Mouse (Mus musculus) forebrain, embryonic 16.5 days (tissue): Measurements from ENCODE around the gene Atf7ip. TPM values are rescaled to one million over a fixed set of nuclear protein-coding genes. Genes with fewer than 3 reads are reported as not detected.

Experiments used
- ATAC-seq: fragments of 200-750 bp; cut with Nextera tagmentation; 2 replicates; pipeline ENCODE4 v1.8.0; 2017; ENCODE audit warnings: mild to moderate bottlenecking, moderate library complexity
- H3K27ac ChIP-seq: fragments of 300-500 bp; sonication (generic); 2 replicates; pipeline ENCODE4 v1.5.1; 2014; ENCODE audit warnings: low read length, control low read depth
- H3K27me3 ChIP-seq: fragments of 300-500 bp; sonication (generic); replicated peaks from 2 replicates; pipeline ENCODE4 v1.6.1; 2014; ENCODE audit warnings: low read length; ENCODE audit not compliant: control insufficient read depth, insufficient read depth
- H3K36me3 ChIP-seq: fragments of 300-500 bp; sonication (generic); 2 replicates; pipeline ENCODE4 v1.6.1; 2014; ENCODE audit not compliant: control insufficient read depth, insufficient read depth
- H3K4me1 ChIP-seq: fragments of 300-500 bp; sonication (generic); replicated peaks from 2 replicates; pipeline ENCODE4 v1.6.1; 2014; ENCODE audit warnings: low read length; ENCODE audit not compliant: control insufficient read depth, insufficient read depth
- H3K4me2 ChIP-seq: fragments of 300-500 bp; sonication (generic); 2 replicates; pipeline ENCODE4 v1.6.1; 2014; ENCODE audit warnings: mild to moderate bottlenecking, low read length, control low read depth
- H3K4me3 ChIP-seq: fragments of 300-500 bp; sonication (generic); replicated peaks from 2 replicates; pipeline ENCODE4 v1.5.1; 2014; ENCODE audit warnings: mild to moderate bottlenecking, low read length, control low read depth
- H3K9ac ChIP-seq: fragments of 300-500 bp; sonication (generic); replicated peaks from 2 replicates; pipeline ENCODE4 v1.6.1; 2014; ENCODE audit warnings: low read depth, low read length, control low read depth
- H3K9me3 ChIP-seq: fragments of 300-500 bp; sonication (generic); 2 replicates; pipeline ENCODE4 v1.6.1; 2016; ENCODE audit warnings: low read length; ENCODE audit not compliant: control insufficient read depth
- WGBS: fragments of 180-500 bp; shearing (Covaris S2); extraction: QIAGEN DNeasy Blood & Tissue Kit; methylation state at CpG from one replicate; pipeline ENCODE4 v1.1.7; 2014; 5-methylcytosine and 5-hydroxymethylcytosine counted together
- polyA plus RNA-seq: library from polyadenylated mRNA; unstranded; fragments of >200 nt; fragmentation: Nextera tagmentation; extraction: Ambion mirVana; gene quantifications from 2 replicates; pipeline ENCODE4 v1.2.1, GENCODE M21; 2015

Gene Atf7ip
- polyA plus RNA-seq, 1 experiment from 2014 or later, result 49.2 TPM

DNA sequence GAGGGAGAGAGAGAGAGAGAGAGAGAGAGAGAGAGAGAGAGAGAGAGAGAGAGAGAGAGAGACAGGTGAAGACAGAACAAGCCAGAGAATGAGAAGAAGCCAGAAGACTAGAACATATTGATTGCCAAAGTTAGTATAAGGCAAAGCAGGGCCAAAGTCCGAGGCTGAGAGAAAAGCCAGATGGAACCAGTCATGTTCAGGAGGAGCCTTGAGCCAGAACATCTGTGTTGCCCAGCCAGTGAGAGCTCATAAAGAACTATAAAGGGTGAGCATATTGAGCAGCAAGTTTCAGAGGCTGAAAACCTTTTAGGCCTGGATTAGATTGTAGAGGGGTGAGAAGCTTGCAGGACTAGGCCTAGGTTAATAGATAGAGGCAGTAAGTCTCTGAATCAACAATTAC, 28.1 kb upstream of the Atf7ip start:
- WGBS, result 74% methylated on average over 1 of the region's 1 CpGs
- no peak overlapping the region for H3K4me2 ChIP-seq
- no peak overlapping the region for H3K27ac ChIP-seq
- peaks cover 3% of the 10 kb centered on the region; the same call in 1 of the 2 replicates for H3K9me3 ChIP-seq
- no peaks in the 10 kb centered on the region for H3K36me3 ChIP-seq
- H3K27me3 ChIP-seq, result no peaks in the 10 kb centered on the region
- no peak for ATAC-seq
- no peak overlapping the region for H3K9ac ChIP-seq
- H3K4me1 ChIP-seq, result peaks cover 6% of the 10 kb centered on the region; the same call in 1 of the 2 replicates
- H3K4me3 ChIP-seq, result no peak overlapping the region

- Histone ChIP-seq H3K9ac (no peak overlapping the region), H3K27me3 (no peaks in the 10 kb centered on the region), H3K4me3 (no peak overlapping the region), H3K27ac (no peak overlapping the region), H3K36me3 (no peaks in the 10 kb centered on the region), H3K9me3 (peaks cover 3% of the 10 kb centered on the region; the same call in 1 of the 2 replicates), H3K4me2 (no peak overlapping the region), H3K4me1 (no peaks in the 10 kb centered on the region)
- WGBS, result 84% methylated on average over 2 of the region's 2 CpGs
- no peak for ATAC-seq
Observed at GRCm38 (mm10) chr6:136483531-136483930, 22.4 kb upstream of the Atf7ip start.

DNA sequence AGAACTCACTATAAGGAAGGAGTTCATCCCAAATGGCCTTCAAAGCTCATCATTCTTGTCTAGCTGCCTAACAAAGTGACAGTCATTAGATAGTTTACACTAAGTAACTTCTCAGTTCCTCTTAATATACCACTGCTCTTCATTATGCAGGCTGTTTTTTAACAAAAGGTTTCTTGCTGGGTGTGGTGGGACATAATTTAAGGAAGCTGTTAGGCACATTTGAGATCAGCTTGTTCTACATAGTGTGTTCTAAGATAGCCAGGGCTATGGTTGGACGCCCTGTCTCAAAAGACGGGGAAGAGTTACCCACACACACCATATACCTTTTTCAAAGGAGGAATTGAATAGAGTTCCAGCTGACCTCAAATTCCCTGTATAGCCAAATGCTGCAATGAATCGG, 21.9 kb upstream of the Atf7ip start:
- no peak overlapping the region for H3K9ac ChIP-seq
- peaks cover 3% of the 10 kb centered on the region; the same call in 1 of the 2 replicates for H3K9me3 ChIP-seq
- 93% methylated on average over 3 of the region's 3 CpGs for WGBS
- H3K36me3 ChIP-seq, result no peaks in the 10 kb centered on the region
- H3K4me2 ChIP-seq, result no peak overlapping the region
- no peaks in the 10 kb centered on the region for H3K27me3 ChIP-seq
- H3K27ac ChIP-seq, result no peak overlapping the region
- H3K4me3 ChIP-seq, result no peak overlapping the region
- no peak for ATAC-seq
- no peaks in the 10 kb centered on the region for H3K4me1 ChIP-seq

GRCm38 (mm10) chr6:136486166-136486565, 19.8 kb upstream of the Atf7ip start:
- no peaks in the 10 kb centered on the region for H3K36me3 ChIP-seq
- H3K9ac ChIP-seq, result no peak overlapping the region
- 0 out of 2 replicates have a peak, but pooled peaks cover 2% of the 10 kb centered on the region for H3K4me1 ChIP-seq
- WGBS, result 61% methylated on average over 4 of the region's 4 CpGs
- no peak overlapping the region for H3K4me2 ChIP-seq
- H3K27me3 ChIP-seq, result no peaks in the 10 kb centered on the region
- no peak for ATAC-seq
- no peaks in the 10 kb centered on the region for H3K9me3 ChIP-seq
- no peak overlapping the region for H3K27ac ChIP-seq
- H3K4me3 ChIP-seq, result no peak overlapping the region

DNA sequence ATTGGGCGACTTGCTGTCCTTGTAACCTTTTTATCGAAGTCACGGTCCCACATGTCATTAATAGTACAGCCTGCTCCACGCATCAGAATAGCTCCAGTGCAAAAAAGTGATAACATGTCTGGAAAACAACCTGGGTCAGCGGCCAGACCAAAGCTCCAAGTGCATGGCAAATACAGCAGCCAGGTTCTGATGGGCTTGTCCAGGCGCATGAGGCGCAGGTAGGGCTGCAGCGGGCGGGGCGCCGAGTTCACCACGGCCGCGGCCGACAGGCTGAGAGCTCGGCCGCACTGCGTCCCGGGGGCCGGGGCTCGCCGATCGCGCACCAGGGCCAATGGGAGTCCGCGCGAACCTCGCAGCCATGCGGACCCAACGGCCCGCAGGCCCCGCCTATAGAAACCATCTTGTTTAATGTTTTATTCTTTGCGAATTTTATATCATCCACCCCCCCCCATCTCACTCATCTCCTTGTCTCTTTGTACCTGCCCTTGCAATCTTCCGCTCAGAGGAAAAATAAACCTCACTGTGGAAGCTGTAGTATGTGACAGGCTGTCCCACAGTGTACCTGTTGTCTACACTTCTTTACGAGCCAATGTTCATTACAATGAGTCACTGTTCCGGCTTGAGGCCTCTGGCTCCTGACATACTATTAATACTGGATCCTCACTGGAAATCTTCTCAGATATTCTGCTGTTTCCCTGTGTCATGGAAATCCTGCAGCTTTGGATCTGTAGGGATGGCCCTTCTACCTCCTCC, 19.0 kb upstream of the Atf7ip start:
- 60% methylated on average over 36 of the region's 36 CpGs for WGBS
- Histone ChIP-seq H3K27ac (no peak overlapping the region), H3K4me2 (peak overlapping the region; percentile 34), H3K9ac (0 out of 2 replicates have a peak overlapping the region, but pooled peaks have one; percentile 24), H3K4me1 (0 out of 2 replicates have a peak, but pooled peaks cover 2% of the 10 kb centered on the region), H3K36me3 (no peaks in the 10 kb centered on the region), H3K4me3 (no peak overlapping the region; the same call in 1 of the 2 replicates), H3K9me3 (no peaks in the 10 kb centered on the region), H3K27me3 (no peaks in the 10 kb centered on the region)
- no peak for ATAC-seq

DNA sequence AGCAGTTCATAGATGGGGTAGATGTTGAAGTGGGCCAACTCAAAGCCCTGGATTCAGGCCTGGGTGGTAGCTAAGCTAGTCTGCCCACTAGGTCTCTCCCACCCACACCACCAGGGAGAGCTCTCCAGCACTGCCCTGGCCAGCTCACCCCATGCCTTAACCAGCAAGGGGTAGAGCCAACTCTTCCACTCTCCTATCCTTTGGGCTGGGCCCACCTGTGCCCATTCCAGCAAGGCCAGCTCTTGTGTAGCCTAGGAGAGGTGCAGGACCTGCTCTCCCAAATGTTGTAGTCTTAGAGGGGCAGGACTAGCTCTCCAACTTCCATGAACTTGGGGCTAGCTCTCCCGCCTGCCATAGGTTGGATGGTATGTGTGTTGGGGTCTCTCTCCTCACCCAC, 18.4 kb upstream of the Atf7ip start:
- Histone ChIP-seq H3K36me3 (no peaks in the 10 kb centered on the region), H3K4me1 (0 out of 2 replicates have a peak, but pooled peaks cover 2% of the 10 kb centered on the region), H3K9ac (no peak overlapping the region), H3K27ac (no peak overlapping the region), H3K4me2 (no peak overlapping the region), H3K9me3 (no peaks in the 10 kb centered on the region), H3K4me3 (no peak overlapping the region), H3K27me3 (no peaks in the 10 kb centered on the region)
- ATAC-seq, result no peak
- WGBS, result 96% methylated on average over 1 of the region's 1 CpGs

GRCm38 (mm10) chr6:136489899-136490298, 16.1 kb upstream of the Atf7ip start:
- Histone ChIP-seq H3K36me3 (no peaks in the 10 kb centered on the region), H3K27ac (no peak overlapping the region), H3K4me3 (no peak overlapping the region), H3K4me2 (no peak overlapping the region), H3K4me1 (0 out of 2 replicates have a peak, but pooled peaks cover 2% of the 10 kb centered on the region), H3K9me3 (no peaks in the 10 kb centered on the region), H3K27me3 (no peaks in the 10 kb centered on the region), H3K9ac (no peak overlapping the region)
- WGBS, result 77% methylated on average over 3 of the region's 3 CpGs
- ATAC-seq, result no peak

DNA sequence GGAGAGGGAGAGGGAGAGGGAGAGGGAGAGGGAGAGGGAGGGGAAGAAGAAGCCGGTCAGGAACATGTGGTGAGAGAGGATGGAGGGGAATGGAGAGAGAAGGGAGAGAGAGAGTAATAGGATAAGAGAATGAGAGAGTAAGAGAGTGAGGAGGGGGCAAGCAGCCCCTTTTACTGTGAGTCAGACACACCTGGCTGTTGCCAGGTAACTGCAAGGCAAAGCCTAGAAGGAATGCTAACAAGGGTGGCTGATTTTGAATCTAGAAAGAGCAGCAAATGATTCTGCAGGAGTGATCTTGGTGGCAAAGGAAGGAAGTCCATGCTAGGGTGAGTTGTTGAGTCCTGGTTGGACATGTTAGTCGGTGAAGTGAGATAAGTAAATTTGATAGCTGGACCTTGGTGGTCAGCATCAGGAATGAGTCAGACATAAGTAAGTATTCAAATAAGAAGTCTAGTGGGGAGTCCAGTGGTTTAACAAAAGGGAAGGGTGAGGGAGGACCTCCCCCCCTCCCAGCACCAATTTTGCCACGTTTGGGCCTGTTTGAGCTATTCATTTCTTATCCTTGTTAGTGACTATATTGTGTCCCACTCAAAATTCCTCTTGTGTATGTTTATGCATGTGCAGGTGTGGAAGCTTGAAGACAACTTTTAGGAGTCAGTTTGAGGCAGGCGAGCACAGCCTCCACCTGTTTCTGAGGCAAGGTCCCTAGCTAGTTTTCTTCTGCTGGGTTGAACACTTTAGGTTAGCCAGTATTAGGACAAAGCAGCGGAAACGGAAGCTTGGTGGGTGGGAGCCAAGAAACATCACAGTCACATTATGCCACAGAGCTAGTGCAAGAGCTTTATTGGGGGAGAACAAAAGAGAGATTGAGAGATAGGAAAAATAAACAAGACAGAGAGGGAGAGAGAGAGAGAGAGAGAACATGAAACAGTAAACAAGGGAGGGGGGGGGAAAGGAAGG, 15.2 kb upstream of the Atf7ip start:
- Histone ChIP-seq H3K9me3 (no peaks in the 10 kb centered on the region), H3K27ac (no peak overlapping the region), H3K4me2 (no peak overlapping the region), H3K4me3 (no peak overlapping the region), H3K27me3 (no peaks in the 10 kb centered on the region), H3K36me3 (no peaks in the 10 kb centered on the region), H3K9ac (no peak overlapping the region), H3K4me1 (0 out of 2 replicates have a peak, but pooled peaks cover 2% of the 10 kb centered on the region)
- WGBS, result 48% methylated on average over 6 of the region's 6 CpGs
- no peak for ATAC-seq

- Histone ChIP-seq H3K9ac (no peak overlapping the region), H3K36me3 (no peaks in the 10 kb centered on the region), H3K27me3 (no peaks in the 10 kb centered on the region), H3K4me1 (0 out of 2 replicates have a peak, but pooled peaks cover 2% of the 10 kb centered on the region), H3K4me2 (no peak overlapping the region), H3K9me3 (no peaks in the 10 kb centered on the region), H3K4me3 (no peak overlapping the region), H3K27ac (no peak overlapping the region)
- WGBS, result 89% methylated on average over 5 of the region's 5 CpGs
- no peak for ATAC-seq
Observed at GRCm38 (mm10) chr6:136491631-136492030, 14.3 kb upstream of the Atf7ip start.
